In the genomic region with DNA sequence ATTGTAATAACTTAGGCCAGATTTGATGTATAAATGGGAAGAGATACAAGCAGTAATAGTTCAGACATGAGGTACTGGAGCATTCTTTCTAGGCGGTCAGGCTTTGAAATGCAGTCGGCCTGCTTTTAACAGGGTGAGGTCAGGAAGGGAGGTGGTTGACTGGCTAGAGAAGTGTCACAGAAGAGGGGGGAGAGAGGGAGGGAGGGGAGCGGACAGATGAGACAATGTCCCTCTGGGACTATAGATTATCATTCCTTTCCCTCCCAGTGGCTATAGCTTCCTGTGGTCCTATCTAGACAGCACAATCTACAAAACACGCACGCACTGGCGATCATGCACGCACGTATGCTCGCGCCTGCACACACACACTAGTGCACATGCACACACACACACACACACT, we compare ENCODE assay signal across 12 mouse cellular contexts.
"Had no signal": no experiment of that assay in that cellular context is flagged by ENCODE, and none has a peak within 500 bp of the region (broad histone marks: within the 10 kb centered on the region; RNA-seq: fewer than 3 reads in every experiment).

No protein-coding gene starts in this region.

- DNase-seq: kidney, adult 8-10 months; left cerebral cortex, postnatal 4 days; lung, adult 18-20 months; retina, postnatal 1 day; right cerebral cortex, postnatal 4 days; spleen, adult 18-20 months; thymus, adult 18-20 months; thymus, postnatal 14 days had no signal

- H3K9me3 ChIP-seq: limb, embryonic 13.5 days; midbrain, embryonic 13.5 days had no signal

- H3K4me2 ChIP-seq: limb, embryonic 13.5 days; midbrain, embryonic 13.5 days had no signal

- H3K4me1 ChIP-seq: midbrain, embryonic 13.5 days had no signal

- H3K27me3 ChIP-seq: limb, embryonic 13.5 days; midbrain, embryonic 13.5 days had no signal

- ATAC-seq: intestine, embryonic 16.5 days; midbrain, embryonic 13.5 days had no signal

- H3K27ac ChIP-seq: limb, embryonic 13.5 days; liver, embryonic 14.5 days; midbrain, embryonic 13.5 days had no signal

- H3K9ac ChIP-seq: limb, embryonic 13.5 days; liver, embryonic 14.5 days; midbrain, embryonic 13.5 days had no signal

- H3K4me3 ChIP-seq: limb, embryonic 13.5 days; midbrain, embryonic 13.5 days had no signal

- H3K36me3 ChIP-seq: limb, embryonic 13.5 days; midbrain, embryonic 13.5 days had no signal
